Mouse (Mus musculus) embryo, embryonic 9.5 days (tissue): ENCODE data around the gene Rdh19.
"Not testable (repeated sequence)": the region's sequence is repeated elsewhere in the genome, so short reads cannot be mapped to it uniquely, and the experiment has no call there.

Source experiments
- DNase-seq: peaks from one replicate; pipeline ENCODE4 v3.0.0-alpha.2; 2017; ENCODE audit errors: extremely low spot score

Gene Rdh19

DNA sequence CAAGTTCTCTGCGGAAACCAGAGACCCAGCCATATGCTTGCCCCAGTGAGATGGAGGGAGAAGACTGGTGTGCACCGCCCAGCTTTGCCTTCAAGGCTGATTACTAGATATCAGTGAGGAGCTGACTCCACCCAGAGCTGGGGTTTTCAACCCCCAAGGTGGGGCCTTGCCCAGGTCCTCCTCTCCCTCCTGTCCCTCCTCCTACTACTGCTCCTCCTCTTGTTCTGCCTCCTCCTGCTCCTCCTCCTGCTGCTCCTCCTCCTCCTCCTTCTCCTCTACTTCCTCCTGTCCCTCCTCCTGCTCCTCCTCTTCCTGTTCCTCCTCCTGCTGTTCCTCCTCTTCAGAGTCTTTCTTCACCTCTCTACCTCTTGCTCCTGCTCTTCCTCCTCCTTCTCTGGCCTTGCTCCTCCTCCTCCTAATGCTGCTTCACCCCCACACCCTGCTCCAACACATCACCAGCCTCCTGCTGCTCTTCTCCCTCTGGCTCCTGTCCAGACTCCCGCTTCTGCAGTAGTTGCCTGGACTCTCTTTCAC, 29.5 kb downstream of the Rdh19 start:
- no peak for DNase-seq

DNA sequence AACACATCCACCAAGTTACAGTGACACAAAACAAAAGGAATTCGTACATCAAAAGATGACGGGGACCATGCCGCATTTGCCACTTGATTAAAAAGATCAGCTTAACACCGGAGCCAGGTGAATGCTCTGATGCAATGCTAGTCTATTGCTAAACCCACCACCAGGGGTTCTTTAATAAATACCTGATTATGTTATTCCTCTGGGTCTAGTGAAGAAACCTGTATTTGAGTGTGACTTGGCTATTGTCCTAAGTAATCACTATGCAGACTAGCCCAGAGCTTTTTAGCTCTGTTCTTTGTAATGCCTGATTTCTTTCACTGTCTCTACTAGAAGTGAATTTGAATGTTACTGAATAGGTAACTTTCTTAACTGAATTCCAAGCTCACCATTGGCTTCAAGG, 31.3 kb downstream of the Rdh19 start:
- DNase-seq, result no peak

DNA sequence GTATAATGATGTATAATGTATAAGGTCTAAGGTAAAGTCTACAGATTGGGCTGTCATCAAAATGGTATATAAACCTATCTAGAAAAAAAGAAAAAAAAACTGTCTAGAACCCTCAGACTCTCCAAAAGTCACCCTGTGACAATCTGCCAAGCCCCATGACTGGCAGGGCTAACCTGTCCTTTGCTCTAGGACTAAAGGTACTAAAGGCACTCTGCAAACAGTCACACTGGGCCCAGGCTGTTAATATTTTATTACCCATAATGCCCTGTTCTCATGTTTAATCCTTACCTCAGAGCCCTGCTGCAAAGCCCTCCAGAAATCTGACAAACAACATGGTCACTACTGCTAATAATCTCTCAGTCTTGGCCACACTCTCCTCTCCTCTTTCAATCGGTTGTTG, 36.8 kb downstream of the Rdh19 start:
- DNase-seq, result no peak

DNA sequence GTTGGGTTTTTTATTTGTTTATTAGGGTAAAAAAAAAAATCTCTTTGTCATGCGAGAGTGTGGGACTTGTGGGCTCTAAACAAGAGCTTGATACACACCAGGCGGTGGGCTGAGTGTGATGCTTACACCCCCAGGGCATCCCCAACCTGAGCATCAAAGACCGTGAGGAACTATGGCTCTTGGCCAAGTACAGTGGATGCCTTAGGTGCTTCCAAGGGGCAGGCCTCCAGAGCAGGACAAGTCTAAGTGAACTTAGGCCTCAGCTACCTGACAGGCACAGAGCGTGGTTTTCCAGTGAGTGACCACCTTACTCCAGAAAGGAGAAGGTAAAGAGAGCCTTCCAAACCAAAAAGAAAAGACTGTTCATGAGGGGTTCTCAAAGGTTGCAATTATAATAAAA, 37.2 kb downstream of the Rdh19 start:
- DNase-seq, result no peak

GRCm38 (mm10) chr10:127888605-127889004, 38.9 kb downstream of the Rdh19 start, which contains the start of gene Rdh7:
TSS of gene Rdh7 (minus strand) at chr10:127888817.
- DNase-seq, result no peak

GRCm38 (mm10) chr10:127891481-127891880, 41.8 kb downstream of the Rdh19 start:
- no peak for DNase-seq

DNA sequence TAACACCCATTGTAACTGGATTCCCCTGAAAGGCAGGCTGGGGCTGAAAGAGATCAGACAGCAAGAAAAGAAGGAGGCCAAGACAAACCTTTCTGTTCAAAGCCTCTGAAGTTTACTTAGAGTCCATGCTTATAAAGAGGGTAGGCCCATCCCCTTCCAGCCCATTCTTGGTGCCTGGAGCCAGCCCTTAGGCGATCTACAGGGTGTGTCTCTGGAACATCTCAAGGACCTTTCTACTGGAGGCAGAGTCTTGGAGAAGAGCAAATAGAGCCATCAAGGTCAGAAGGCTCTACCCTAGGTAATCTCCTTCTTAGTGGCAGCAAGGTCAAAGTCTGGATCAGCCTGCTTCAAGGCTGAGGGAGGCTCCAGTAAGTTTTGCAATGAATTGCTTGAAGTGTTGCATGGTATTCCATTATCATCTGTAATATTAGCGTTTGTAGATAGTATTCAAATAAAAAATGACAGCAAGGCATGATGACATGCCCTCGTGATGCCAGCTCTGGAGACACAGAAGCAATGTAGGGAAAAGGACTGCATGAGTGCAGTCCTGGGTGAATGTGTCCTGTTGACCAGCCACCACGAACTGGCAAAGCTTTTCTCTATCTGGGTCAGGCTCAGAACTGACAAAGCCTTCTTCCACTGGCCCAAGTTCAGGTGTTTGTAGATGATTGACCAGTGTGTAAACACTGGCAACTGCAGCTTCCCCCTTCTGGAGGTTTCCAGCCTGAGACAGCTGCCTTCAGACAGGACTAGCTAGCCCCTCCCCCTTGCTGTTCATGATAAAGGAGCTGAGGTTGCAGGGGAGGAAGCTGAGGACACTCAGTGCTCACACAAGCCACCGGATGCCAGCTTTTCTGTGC, 43.7 kb downstream of the Rdh19 start:
- not testable (repeated sequence) for DNase-seq

DNA sequence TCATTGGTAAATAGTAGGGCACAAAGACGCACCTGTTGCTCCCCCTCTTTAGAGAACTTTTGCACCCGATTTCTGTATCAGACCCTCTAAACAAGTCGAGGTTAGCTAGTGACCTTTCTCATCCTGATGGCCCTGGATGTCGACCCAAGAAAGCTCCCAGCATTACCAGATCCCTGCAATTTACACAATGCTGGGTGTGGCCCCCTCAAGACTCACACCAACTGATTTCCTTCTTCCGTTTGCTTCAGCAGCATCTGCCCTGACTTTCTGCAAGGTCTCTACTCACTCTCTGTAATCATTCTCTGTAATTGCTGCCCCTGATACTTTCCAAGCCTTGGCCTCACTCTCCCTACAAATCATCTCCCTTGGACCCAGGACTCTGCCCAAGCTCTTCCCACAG, 47.0 kb downstream of the Rdh19 start:
- no peak for DNase-seq

DNA sequence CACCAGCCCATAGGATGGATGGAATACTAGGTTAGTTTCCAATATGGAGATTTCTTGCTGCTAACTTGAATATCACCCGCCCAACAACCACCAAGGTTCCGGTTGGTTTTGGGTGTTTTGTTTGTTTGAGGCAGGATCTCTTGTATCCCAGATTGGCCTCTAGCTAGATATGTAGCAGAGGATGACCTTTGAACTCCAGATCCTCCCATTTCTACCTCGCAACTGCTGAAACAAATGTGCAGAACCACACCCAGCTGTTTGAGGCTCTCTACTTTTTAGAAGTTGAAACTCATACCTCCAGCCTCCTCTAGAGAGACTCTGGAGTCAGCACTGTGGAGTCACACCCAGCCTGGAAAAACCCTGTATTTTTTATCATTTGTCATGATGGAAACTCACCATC, 47.8 kb downstream of the Rdh19 start:
- no peak for DNase-seq

GRCm38 (mm10) chr10:127898218-127898617, 48.5 kb downstream of the Rdh19 start, which contains the start of gene Sdr9c7:
TSS of gene Sdr9c7 (plus strand) at chr10:127898518.
- no peak for DNase-seq

DNA sequence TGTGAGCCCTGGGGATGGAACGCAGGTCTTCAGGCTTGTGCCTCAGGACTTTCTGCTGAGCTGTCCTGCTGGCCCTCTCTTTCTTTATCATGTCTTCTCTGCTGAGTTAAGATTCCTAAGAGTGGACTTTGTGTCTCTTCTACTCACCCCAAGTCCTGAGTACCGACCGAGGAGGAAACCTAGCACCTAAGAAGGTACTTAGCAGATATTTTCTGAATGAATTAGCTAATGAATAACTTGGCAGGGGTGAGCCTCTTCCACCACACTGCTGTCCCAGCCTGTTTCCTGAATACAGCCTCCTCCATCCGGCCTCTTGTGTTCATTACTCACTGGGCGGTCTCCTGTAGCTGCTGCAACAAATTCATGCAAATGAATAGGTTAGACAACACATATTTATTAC, 50.1 kb downstream of the Rdh19 start:
- no peak for DNase-seq

DNA sequence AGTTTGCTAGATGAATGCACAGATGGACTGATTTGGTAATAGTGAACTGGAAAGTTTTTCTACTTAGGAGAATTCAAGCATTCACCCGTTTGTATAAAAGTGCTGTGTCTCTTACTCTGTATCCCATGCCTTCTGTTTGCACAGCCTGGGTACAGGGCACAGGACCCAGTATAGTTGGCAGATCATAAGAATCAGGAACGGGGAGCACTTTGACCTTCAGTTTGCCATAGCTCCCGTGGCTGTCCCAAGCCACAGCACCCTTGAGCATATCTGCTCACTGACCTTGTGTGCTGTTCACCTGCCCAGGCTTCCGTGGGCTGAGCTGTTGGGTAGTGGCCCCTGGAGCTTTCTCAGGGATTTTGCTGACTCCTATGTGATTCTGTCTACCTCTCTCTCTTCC, 52.0 kb downstream of the Rdh19 start:
- DNase-seq, result no peak

DNA sequence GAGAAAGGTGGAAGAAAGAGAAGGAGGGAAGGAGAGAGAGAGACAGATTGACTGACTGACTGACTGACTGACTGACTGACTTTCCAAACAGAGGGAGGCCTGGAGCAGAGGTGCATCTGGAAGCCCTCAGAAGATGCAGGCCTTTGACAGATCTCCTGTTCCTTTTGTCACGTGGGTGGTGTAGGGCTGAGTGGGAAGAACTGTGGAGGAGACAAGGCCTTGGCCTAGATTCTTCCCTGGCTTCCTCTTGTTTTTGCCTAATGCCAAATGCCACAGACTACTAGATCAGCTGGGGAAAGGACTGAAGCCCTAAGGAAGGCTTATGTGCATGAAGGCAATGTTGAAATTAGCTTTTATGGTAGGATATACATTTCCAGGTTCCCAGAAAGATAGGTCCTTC, 53.4 kb downstream of the Rdh19 start:
- DNase-seq, result no peak

DNA sequence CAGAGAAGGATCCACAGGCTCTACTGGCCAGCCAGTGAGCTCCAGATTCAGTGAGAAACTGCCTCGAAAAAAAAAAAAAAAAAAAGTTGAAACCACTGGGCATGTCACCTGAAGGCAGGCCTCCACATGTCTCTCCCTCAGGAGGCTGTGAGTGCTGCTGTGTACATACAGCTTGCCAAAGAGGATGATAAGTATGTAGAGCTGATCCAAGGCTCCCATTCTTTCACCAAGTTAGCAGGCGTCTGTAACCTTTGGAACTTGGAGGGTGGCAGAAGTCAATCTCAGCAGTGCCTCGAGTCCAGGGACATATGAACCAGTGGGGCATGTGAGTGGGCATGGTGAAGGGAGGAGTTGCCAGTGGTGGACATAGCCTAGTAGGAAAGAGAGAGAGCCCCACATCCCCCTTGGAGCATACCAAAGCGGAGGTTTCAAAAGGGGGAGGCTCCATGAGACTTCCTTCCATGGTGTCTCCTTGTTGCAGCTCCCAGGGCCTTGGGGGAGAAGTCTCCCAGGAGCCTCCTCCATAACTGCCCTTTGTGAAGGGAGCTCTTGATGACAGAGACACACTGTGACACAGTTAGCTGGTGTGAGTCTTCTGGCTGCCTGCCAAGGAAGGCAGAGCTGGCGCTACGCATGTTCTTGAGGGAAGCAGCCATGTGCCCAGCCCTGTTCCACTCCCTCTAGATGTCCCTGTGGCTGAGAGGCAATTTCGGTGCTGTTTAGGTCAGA, 55.2 kb downstream of the Rdh19 start:
- no peak for DNase-seq

GRCm38 (mm10) chr10:127906138-127906537, 56.4 kb downstream of the Rdh19 start:
- DNase-seq, result no peak

- DNase-seq, result no peak
These were observed 57.7 kb downstream of the Rdh19 start for GRCm38 (mm10) chr10:127907386-127907951.
